Mouse (Mus musculus): ENCODE measurements around the gene Kctd18. TPM values are rescaled to one million over a fixed set of nuclear protein-coding genes. Genes with fewer than 3 reads are reported as not detected.
"Not testable (repeated sequence)": the region's sequence is repeated elsewhere in the genome, so short reads cannot be mapped to it uniquely, and the experiment has no call there.

The Kctd18 gene
- polyA plus RNA-seq, 1 experiment, result 21.6 TPM

GRCm38 (mm10) chr1:58029636-58030117 is 10.9 kb upstream of the Kctd18 start, which contains the start of gene Aox1:
TSS of gene Aox1 (plus strand) at chr1:58029931.
- H3K27me3 ChIP-seq (ENCODE audit: control insufficient read depth, insufficient read depth, low read length), result no peaks in the 10 kb centered on the region
- peak within 1 kb of the TSS; percentile 66 for H3K4me3 ChIP-seq (replicated peaks; ENCODE audit: insufficient read depth, low read depth, low read length)
- TF ChIP-seq POLR2A (IDR thresholded peaks at IDR 0.05; ENCODE audit: borderline replicate concordance, insufficient read depth, low read length), result no peak
- no peak for TF ChIP-seq CTCF (IDR thresholded peaks at IDR 0.05; ENCODE audit: borderline replicate concordance, insufficient read depth, low read depth, low read length)
- DNase-seq, result peak; percentile 69 to 82
- 5% methylated on average over 12 of the region's 12 CpGs for WGBS
- H3K27ac ChIP-seq (ENCODE audit: insufficient read depth, low read length), result peak within 1 kb of the TSS; percentile 84
- peaks cover 7% of the 10 kb centered on the region for H3K4me1 ChIP-seq (ENCODE audit: control insufficient read depth, insufficient read depth, low read length)

GRCm38 (mm10) chr1:58027707-58028106 is 9.0 kb upstream of the Kctd18 start:
- TF ChIP-seq CTCF (IDR thresholded peaks at IDR 0.05; ENCODE audit: borderline replicate concordance, insufficient read depth, low read depth, low read length) (no peak), POLR2A (IDR thresholded peaks at IDR 0.05; ENCODE audit: borderline replicate concordance, insufficient read depth, low read length) (no peak)
- Histone ChIP-seq H3K27me3 (ENCODE audit: control insufficient read depth, insufficient read depth, low read length) (no peaks in the 10 kb centered on the region), H3K27ac (ENCODE audit: insufficient read depth, low read length) (no peak overlapping the region), H3K4me1 (ENCODE audit: control insufficient read depth, insufficient read depth, low read length) (peaks cover 7% of the 10 kb centered on the region), H3K4me3 (replicated peaks; ENCODE audit: insufficient read depth, low read depth, low read length) (no peak overlapping the region)
- 83% methylated on average over 7 of the region's 7 CpGs for WGBS
- no peak for DNase-seq

GRCm38 (mm10) chr1:58006388-58006787 is 12.4 kb downstream of the Kctd18 start:
- H3K4me1 ChIP-seq (ENCODE audit: control insufficient read depth, insufficient read depth, low read length); H3K4me3 ChIP-seq (replicated peaks; ENCODE audit: insufficient read depth, low read depth, low read length); DNase-seq; H3K27me3 ChIP-seq (ENCODE audit: control insufficient read depth, insufficient read depth, low read length); H3K27ac ChIP-seq (ENCODE audit: insufficient read depth, low read length): not testable (repeated sequence)
- 92% methylated on average over 7 of the region's 7 CpGs for WGBS

GRCm38 (mm10) chr1:57998146-57998545 is 20.6 kb downstream of the Kctd18 start:
- no peak overlapping the region for H3K4me3 ChIP-seq (replicated peaks; ENCODE audit: insufficient read depth, low read depth, low read length)
- no peak for TF ChIP-seq POLR2A (IDR thresholded peaks at IDR 0.05; ENCODE audit: borderline replicate concordance, insufficient read depth, low read length)
- TF ChIP-seq CTCF (IDR thresholded peaks at IDR 0.05; ENCODE audit: borderline replicate concordance, insufficient read depth, low read depth, low read length), result no peak
- DNase-seq, result no peak
- no peaks in the 10 kb centered on the region for H3K4me1 ChIP-seq (ENCODE audit: control insufficient read depth, insufficient read depth, low read length)
- no peaks in the 10 kb centered on the region for H3K27me3 ChIP-seq (ENCODE audit: control insufficient read depth, insufficient read depth, low read length)
- H3K27ac ChIP-seq (ENCODE audit: insufficient read depth, low read length), result no peak overlapping the region
- WGBS, result 82% methylated on average over 3 of the region's 3 CpGs

GRCm38 (mm10) chr1:57996133-57996615 is 22.6 kb downstream of the Kctd18 start:
- Histone ChIP-seq H3K27ac (ENCODE audit: insufficient read depth, low read length) (no peak overlapping the region), H3K4me3 (replicated peaks; ENCODE audit: insufficient read depth, low read depth, low read length) (peak overlapping the region; percentile 91), H3K27me3 (ENCODE audit: control insufficient read depth, insufficient read depth, low read length) (no peaks in the 10 kb centered on the region), H3K4me1 (ENCODE audit: control insufficient read depth, insufficient read depth, low read length) (no peaks in the 10 kb centered on the region)
- WGBS, result under 1% methylated on average over 29 of the region's 29 CpGs
- TF ChIP-seq CTCF (IDR thresholded peaks at IDR 0.05; ENCODE audit: borderline replicate concordance, insufficient read depth, low read depth, low read length) (no peak), POLR2A (IDR thresholded peaks at IDR 0.05; ENCODE audit: borderline replicate concordance, insufficient read depth, low read length) (no peak)
- no peak for DNase-seq

- DNase-seq, result peak; percentile 89 to 90
- peak within 1 kb of the TSS; percentile 59; the same call in 1 of the 2 replicates for H3K27ac ChIP-seq (ENCODE audit: insufficient read depth, low read length)
- H3K4me3 ChIP-seq (replicated peaks; ENCODE audit: insufficient read depth, low read depth, low read length), result peak within 1 kb of the TSS; percentile 91
- H3K27me3 ChIP-seq (ENCODE audit: control insufficient read depth, insufficient read depth, low read length), result no peaks in the 10 kb centered on the region
- TF ChIP-seq CTCF (IDR thresholded peaks at IDR 0.05; ENCODE audit: borderline replicate concordance, insufficient read depth, low read depth, low read length) (no peak), POLR2A (IDR thresholded peaks at IDR 0.05; ENCODE audit: borderline replicate concordance, insufficient read depth, low read length) (peak; percentile 95; the same call in 1 of the 2 replicates)
- no peaks in the 10 kb centered on the region for H3K4me1 ChIP-seq (ENCODE audit: control insufficient read depth, insufficient read depth, low read length)
- 7% methylated on average over 30 of the region's 30 CpGs for WGBS
These were observed 23.2 kb downstream of the Kctd18 start, which contains the start of gene Sgo2a for GRCm38 (mm10) chr1:57995432-57996132. TSS of gene Sgo2a (plus strand) at chr1:57995971.

GRCm38 (mm10) chr1:57991277-57991676 is 27.5 kb downstream of the Kctd18 start:
- TF ChIP-seq CTCF (IDR thresholded peaks at IDR 0.05; ENCODE audit: borderline replicate concordance, insufficient read depth, low read depth, low read length) (no peak), POLR2A (IDR thresholded peaks at IDR 0.05; ENCODE audit: borderline replicate concordance, insufficient read depth, low read length) (no peak)
- H3K27me3 ChIP-seq (ENCODE audit: control insufficient read depth, insufficient read depth, low read length), result no peaks in the 10 kb centered on the region
- H3K4me3 ChIP-seq (replicated peaks; ENCODE audit: insufficient read depth, low read depth, low read length), result no peak overlapping the region
- no peaks in the 10 kb centered on the region for H3K4me1 ChIP-seq (ENCODE audit: control insufficient read depth, insufficient read depth, low read length)
- H3K27ac ChIP-seq (ENCODE audit: insufficient read depth, low read length), result no peak overlapping the region
- no peak for DNase-seq
- WGBS, result 70% methylated on average over 2 of the region's 2 CpGs

GRCm38 (mm10) chr1:57989052-57989600 is 29.6 kb downstream of the Kctd18 start:
- DNase-seq, result no peak
- H3K4me1 ChIP-seq (ENCODE audit: control insufficient read depth, insufficient read depth, low read length), result no peaks in the 10 kb centered on the region
- WGBS, result 31% methylated on average over 6 of the region's 6 CpGs
- no peak for TF ChIP-seq CTCF (IDR thresholded peaks at IDR 0.05; ENCODE audit: borderline replicate concordance, insufficient read depth, low read depth, low read length)
- TF ChIP-seq POLR2A (IDR thresholded peaks at IDR 0.05; ENCODE audit: borderline replicate concordance, insufficient read depth, low read length), result no peak
- no peak overlapping the region for H3K4me3 ChIP-seq (replicated peaks; ENCODE audit: insufficient read depth, low read depth, low read length)
- H3K27me3 ChIP-seq (ENCODE audit: control insufficient read depth, insufficient read depth, low read length), result no peaks in the 10 kb centered on the region
- no peak overlapping the region for H3K27ac ChIP-seq (ENCODE audit: insufficient read depth, low read length)

Measured in cerebellum, adult 2 months (tissue).